Mouse (Mus musculus): ENCODE data around the gene Acadsb.

Gene Acadsb

DNA sequence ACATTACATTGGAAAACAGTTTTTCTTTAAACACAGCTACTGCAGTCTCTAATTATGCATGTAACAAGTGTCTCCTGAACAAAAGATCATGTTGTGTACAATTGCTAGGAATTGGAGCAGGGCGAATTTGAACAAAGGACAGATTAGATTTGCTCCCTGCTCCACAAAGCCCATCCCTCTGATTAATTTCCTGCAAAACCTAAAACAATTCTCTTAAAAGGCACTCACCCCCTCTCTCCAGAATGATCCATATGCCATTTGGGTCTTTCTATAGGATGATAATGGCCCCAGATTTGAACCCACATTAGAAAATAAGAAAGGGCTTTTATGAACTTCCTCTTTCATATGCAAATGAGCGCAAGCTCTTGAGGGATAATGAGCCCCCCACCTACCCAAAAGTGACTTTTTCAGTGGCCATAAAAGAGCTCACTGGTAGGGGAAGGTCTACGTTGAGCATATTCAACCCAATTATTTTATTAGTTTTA, 54.8 kb downstream of the Acadsb start:
- DNase-seq (ENCODE audit: low read depth, low spot score) = no peak

DNA sequence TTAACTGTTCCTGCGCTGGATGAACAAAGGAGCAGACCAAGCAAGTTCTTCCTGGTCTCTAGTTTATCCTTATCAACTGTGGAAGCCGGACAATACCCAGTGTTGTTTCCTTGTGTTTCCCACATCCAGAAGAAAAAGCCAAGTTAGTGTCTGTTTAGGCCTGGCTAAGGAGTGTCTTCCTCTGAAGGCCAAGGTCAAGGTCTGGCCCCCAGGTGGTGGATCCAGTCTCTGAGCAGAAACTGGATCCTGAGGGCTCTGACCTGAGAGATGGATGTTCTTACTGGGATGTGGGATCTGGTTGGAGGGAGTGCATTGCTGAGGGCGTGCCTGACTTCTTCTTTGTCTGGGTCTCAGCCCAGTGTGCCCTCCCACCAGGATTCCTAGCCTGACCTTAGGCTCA, 55.3 kb downstream of the Acadsb start:
- no peak for DNase-seq (ENCODE audit: low read depth, low spot score)

DNA sequence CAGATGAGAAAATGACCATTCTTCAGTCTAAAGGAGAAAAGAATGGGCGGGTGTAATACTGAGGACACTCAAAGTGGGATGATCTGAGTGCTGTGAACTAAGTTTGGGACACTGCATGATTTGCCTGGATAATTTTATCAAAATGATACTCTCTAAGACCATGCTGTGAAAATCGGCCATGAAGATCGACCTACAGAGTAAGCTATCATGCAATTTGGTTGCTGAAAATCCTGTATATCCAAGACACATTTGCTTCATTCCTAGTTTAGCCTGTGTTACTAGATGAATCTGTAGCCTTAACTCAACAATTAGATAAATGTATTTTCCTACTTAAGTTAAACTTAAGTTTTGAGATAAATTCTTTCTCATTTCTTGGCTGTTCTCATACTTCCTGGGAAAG, 56.9 kb downstream of the Acadsb start:
- DNase-seq (ENCODE audit: low read depth, low spot score) = no peak

DNA sequence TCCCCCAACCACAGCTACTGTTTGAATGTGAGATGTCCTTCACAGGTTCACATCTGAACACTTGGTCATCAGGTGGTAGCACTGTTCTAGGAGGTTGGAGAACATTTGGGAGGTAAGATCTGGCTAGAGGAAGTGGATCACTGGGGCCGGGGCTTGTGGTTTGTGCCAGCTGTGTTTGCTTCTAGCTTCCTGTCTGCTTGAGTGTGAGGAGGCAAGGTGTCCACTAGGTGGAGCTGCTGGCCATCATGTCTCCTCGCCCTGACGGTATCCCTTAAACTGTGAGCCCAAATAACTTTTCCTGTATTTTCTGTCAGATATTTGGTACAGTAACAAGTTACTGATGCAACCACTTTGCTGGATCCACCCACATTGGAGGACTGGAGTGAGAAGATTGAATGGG, 59.1 kb downstream of the Acadsb start:
- no peak for DNase-seq (ENCODE audit: low read depth, low spot score)

DNA sequence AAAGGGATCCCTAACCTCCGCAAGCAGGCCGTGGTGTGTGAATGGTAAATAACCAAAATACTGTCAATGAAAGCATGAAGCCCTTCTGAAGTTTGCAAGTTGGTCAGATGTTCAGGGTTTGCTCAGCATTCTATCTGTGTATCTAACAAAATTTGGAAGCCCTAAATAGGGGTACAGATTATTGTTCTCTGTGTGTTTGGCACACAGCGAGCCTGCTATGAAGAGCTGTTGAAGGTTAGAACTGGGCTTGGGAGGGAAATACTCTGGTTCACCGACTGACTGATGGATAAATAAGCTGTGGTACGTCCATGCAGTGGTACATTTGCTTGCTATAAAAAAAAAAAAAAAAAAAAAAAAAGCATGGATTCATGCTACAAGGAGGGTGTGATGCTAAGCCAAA, 61.1 kb downstream of the Acadsb start:
- no peak for DNase-seq (ENCODE audit: low read depth, low spot score)

DNA sequence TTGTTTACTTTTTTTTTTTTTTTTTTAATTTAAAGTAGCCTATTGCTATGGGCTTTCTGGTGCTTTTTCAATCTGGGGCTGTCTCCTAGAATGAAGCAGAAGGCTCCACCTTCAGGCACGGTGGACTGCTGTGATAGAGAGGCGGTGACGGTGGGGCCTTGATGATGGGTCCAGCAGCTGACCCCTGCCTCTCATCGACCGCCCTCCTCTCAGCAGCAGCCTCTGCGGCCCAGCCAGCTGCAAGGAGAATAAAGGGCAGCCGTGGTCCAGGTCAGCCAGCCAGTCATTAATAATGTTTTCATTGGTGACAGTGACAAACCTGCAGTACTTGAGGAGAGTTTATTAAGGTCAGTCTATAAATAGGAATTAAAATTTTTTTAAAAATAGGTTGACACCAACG, 66.7 kb downstream of the Acadsb start:
- DNase-seq (ENCODE audit: low read depth, low spot score) = no peak

DNA sequence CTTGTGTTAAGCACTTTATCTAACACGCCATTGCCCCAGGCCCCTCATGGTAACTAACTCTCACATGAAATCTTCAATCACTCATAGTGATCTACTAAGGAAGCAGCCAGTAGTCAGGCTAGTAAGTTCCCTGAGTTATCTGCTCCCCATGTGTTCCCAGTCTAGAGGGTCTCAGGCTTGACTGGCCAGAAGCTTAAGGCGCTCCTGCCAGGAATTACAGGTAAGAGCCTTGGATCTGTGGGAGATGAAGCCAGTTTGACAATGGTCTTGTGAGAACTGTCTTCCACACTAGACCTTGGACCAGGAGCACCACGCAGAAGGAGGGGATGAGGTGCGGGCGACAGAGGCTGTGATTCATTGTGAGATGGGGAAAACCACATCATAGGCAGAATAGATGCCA, 68.0 kb downstream of the Acadsb start:
- no peak for DNase-seq (ENCODE audit: low read depth, low spot score)
